Mouse (Mus musculus) liver, adult 2 months (tissue): ENCODE data around the gene 1700025B11Rik.

ENCODE experiments used
- CTCF ChIP-seq: fragments of 200-500 bp; IDR thresholded peaks from 2 replicates; pipeline ENCODE4 v1.5.1; 2011; ENCODE audit warnings: low read depth, low read length, control low read depth
- POLR2A ChIP-seq: fragments of 200-500 bp; IDR thresholded peaks from 2 replicates; pipeline ENCODE4 v1.6.1; 2011; ENCODE audit warnings: low read length, control low read depth; ENCODE audit not compliant: insufficient read depth; ENCODE audit errors: extremely low read depth

- TF ChIP-seq POLR2A (no peak), CTCF (no peak)
Measured at GRCm38 (mm10) chr15:77590881-77591280, 29.2 kb upstream of the 1700025B11Rik start.
